Mouse (Mus musculus) midbrain, embryonic 11.5 days (tissue): ENCODE data around the gene Gm8247. TPM values are rescaled to one million over a fixed set of nuclear protein-coding genes. Genes with fewer than 3 reads are reported as not detected.
"Not testable (repeated sequence)": the region's sequence is repeated elsewhere in the genome, so short reads cannot be mapped to it uniquely, and the experiment has no call there.

ENCODE experiments used
- ATAC-seq: fragments of 200-750 bp; cut with Nextera tagmentation; 2 replicates; pipeline ENCODE4 v1.8.0; 2017; ENCODE audit warnings: moderate TSS enrichment, moderate library complexity; ENCODE audit not compliant: low FRiP score
- DNase-seq: peaks from one replicate; pipeline ENCODE4 v3.0.0; 2015; ENCODE audit warnings: low spot score; ENCODE audit errors: missing footprints
- H3K27ac ChIP-seq: fragments of 300-500 bp; sonication (generic); 2 replicates; pipeline ENCODE4 v1.5.1; 2014; ENCODE audit warnings: low read depth, low read length
- H3K27me3 ChIP-seq: fragments of 300-500 bp; sonication (generic); 2 replicates; pipeline ENCODE4 v1.6.1; 2014; ENCODE audit warnings: mild to moderate bottlenecking, low read length, moderate library complexity, mixed read lengths; ENCODE audit not compliant: control insufficient read depth, insufficient read depth
- H3K36me3 ChIP-seq: fragments of 300-500 bp; sonication (generic); 2 replicates; pipeline ENCODE4 v1.6.1; 2014; ENCODE audit warnings: mild to moderate bottlenecking, low read length, moderate library complexity, mixed read lengths; ENCODE audit not compliant: control insufficient read depth, insufficient read depth
- H3K4me1 ChIP-seq: fragments of 300-500 bp; sonication (generic); 2 replicates; pipeline ENCODE4 v1.6.1; 2014; ENCODE audit warnings: low read length; ENCODE audit not compliant: control insufficient read depth, insufficient read depth
- H3K4me2 ChIP-seq: fragments of 300-500 bp; sonication (generic); 2 replicates; pipeline ENCODE4 v1.6.1; 2014; ENCODE audit warnings: mild to moderate bottlenecking, moderate library complexity
- H3K4me3 ChIP-seq: fragments of 300-500 bp; sonication (generic); 2 replicates; pipeline ENCODE4 v1.5.1; 2014; ENCODE audit warnings: low read depth, low read length
- H3K9ac ChIP-seq: fragments of 300-500 bp; sonication (generic); 2 replicates; pipeline ENCODE4 v1.6.1; 2014; ENCODE audit warnings: low read length
- H3K9me3 ChIP-seq: fragments of 300-500 bp; sonication (generic); 2 replicates; pipeline ENCODE4 v1.6.1; 2016; ENCODE audit warnings: low read length; ENCODE audit not compliant: control insufficient read depth
- WGBS: fragments of 180-500 bp; shearing (Covaris S2); extraction: QIAGEN DNeasy Blood & Tissue Kit; methylation state at CpG from one replicate; pipeline ENCODE4 v1.1.7; 2014; 5-methylcytosine and 5-hydroxymethylcytosine counted together
- polyA plus RNA-seq: library from polyadenylated mRNA; unstranded; fragments of >200 nt; fragmentation: Nextera tagmentation; extraction: Ambion mirVana; gene quantifications from 2 replicates; pipeline ENCODE4 v1.2.1, GENCODE M21; 2014

Gm8247 gene
- not detected in 2 replicates for polyA plus RNA-seq

GRCm38 (mm10) chr14:44582853-44583252 is at the start of gene Gm8247:
Gm8247 (plus strand) TSS chr14:44583153.
- not testable (repeated sequence) for H3K36me3 ChIP-seq, DNase-seq

GRCm38 (mm10) chr14:44547961-44548360 is 35.0 kb upstream of the Gm8247 start:
- H3K9me3 ChIP-seq, H3K36me3 ChIP-seq, H3K4me2 ChIP-seq, H3K9ac ChIP-seq, H3K4me1 ChIP-seq, H3K27ac ChIP-seq, DNase-seq, ATAC-seq, H3K4me3 ChIP-seq, H3K27me3 ChIP-seq: not testable (repeated sequence)
- WGBS, result 71% methylated on average over 3 of the region's 5 CpGs

More at GRCm38 (mm10) chr14:44582853-44583252, at the start of gene Gm8247:
- H3K9ac ChIP-seq, H3K4me3 ChIP-seq, H3K4me1 ChIP-seq, H3K9me3 ChIP-seq, H3K27ac ChIP-seq, H3K4me2 ChIP-seq, ATAC-seq, H3K27me3 ChIP-seq: not testable (repeated sequence)
- 85% methylated on average over 4 of the region's 4 CpGs for WGBS

- H3K27ac ChIP-seq, H3K9me3 ChIP-seq, ATAC-seq, H3K36me3 ChIP-seq, H3K4me1 ChIP-seq, DNase-seq, H3K9ac ChIP-seq, H3K27me3 ChIP-seq, H3K4me2 ChIP-seq, H3K4me3 ChIP-seq: not testable (repeated sequence)
- WGBS, result 59% methylated on average over 2 of the region's 2 CpGs
These were observed 8.8 kb downstream of the Gm8247 start for GRCm38 (mm10) chr14:44591765-44592164.

GRCm38 (mm10) chr14:44627737-44628136 is 44.8 kb downstream of the Gm8247 start, which contains the start of gene Gm5624:
Gm5624 (minus strand) TSS chr14:44627938.
- not testable (repeated sequence) for ATAC-seq, H3K4me2 ChIP-seq, H3K4me3 ChIP-seq, H3K27me3 ChIP-seq, DNase-seq, H3K27ac ChIP-seq, H3K9me3 ChIP-seq, H3K4me1 ChIP-seq, H3K9ac ChIP-seq, H3K36me3 ChIP-seq
- WGBS, result 77% methylated on average over 4 of the region's 4 CpGs

Other genes starting within 250 kb of the Gm8247 start
- not detected in 2 replicates for gene Gm5930, start 244.6 kb upstream of the Gm8247 start, polyA plus RNA-seq
- not detected in 2 replicates for gene Gm8229, start 217.8 kb upstream of the Gm8247 start, polyA plus RNA-seq
- gene Gm3371, start 172.5 kb upstream of the Gm8247 start, polyA plus RNA-seq, result not detected in 2 replicates
- gene Gm8232, start 149.5 kb upstream of the Gm8247 start, polyA plus RNA-seq, result not detected in 2 replicates
- gene BC061237, start 90.7 kb upstream of the Gm8247 start, polyA plus RNA-seq, result not detected in 2 replicates
- gene Gm17093, start 64.9 kb upstream of the Gm8247 start, polyA plus RNA-seq, result not detected in 2 replicates
- not detected in 2 replicates for gene Gm5624, start 44.8 kb downstream of the Gm8247 start, polyA plus RNA-seq
- not detected in 2 replicates for gene Gm8257, start 123.3 kb downstream of the Gm8247 start, polyA plus RNA-seq
- not detected in 2 replicates for gene Gm8267, start 167.2 kb downstream of the Gm8247 start, polyA plus RNA-seq